Mouse (Mus musculus): Measurements from ENCODE around the gene Clpb. TPM values are rescaled to one million over a fixed set of nuclear protein-coding genes. Genes with fewer than 3 reads are reported as not detected.

The Clpb gene
- total RNA-seq, 1 experiment from 2014 or later, result 14.6 TPM

DNA sequence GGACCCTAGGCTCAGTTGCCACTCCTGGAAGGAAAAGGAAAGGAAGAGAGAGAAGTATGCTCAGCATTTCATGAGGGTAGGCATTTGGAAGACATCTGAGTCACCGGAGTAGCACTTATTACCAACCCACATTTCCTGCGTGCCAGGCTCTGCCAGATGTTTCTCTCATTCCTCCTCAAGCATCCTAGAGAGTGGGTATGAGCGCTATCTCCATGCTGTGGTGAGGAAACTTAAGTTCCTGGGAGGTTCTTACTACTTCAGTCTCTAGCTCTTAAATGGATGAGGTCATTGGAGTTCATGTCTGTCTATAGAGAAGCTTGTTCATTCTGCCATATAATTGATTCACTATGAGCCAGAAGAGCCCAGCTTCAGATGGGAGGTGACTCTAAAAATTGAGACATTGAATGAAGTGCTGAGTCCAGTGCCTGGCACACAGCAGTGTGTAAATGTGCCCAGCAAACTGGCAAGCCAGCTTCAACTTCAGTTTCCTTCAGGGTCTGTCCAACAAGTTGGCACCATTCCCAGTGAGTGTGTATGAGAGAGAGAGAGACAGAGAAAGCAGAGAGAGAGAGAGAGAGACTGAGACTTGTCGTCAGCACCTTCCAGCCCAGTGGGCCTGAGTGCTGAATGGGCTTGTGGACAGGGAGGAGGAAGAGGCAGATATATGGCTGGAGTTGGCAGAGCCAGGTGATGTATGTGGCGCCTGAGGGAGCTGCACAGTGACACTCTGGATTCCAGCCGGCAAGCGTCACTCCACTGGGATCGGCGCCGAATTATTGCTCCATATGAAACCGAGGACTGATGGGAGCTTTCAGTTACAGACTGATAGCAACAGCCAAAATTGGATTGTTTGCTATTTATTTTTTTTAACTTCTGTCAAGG, 98.7 kb downstream of the Clpb start:
- ATAC-seq (replicated peaks; ENCODE audit: insufficient number of reproducible peaks, low FRiP score, low TSS enrichment, poor library complexity, severe bottlenecking), result no peak

GRCm38 (mm10) chr7:101767335-101767907, 104.0 kb downstream of the Clpb start:
- ATAC-seq (replicated peaks; ENCODE audit: insufficient number of reproducible peaks, low FRiP score, low TSS enrichment, poor library complexity, severe bottlenecking), result no peak

DNA sequence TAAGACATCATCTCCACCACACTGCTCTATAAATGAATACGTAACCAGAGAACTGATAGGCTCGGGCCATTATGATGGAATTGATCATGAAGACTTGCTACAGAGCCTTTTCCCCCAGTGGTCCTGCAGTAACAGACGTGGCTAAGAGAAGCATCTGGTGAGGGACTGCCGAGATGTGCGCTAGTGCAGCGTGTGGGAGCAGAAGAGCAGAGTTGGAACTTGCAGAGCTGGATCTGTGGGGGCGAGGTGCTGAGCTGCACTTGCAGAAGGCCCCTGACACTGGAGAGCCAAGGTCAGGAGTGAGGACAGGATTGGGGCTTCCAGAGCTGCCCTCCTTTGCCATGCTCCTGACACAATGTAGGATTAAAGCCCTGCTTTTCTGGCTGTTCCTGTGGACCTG, 106.6 kb downstream of the Clpb start:
- ATAC-seq (replicated peaks; ENCODE audit: insufficient number of reproducible peaks, low FRiP score, low TSS enrichment, poor library complexity, severe bottlenecking), result no peak

DNA sequence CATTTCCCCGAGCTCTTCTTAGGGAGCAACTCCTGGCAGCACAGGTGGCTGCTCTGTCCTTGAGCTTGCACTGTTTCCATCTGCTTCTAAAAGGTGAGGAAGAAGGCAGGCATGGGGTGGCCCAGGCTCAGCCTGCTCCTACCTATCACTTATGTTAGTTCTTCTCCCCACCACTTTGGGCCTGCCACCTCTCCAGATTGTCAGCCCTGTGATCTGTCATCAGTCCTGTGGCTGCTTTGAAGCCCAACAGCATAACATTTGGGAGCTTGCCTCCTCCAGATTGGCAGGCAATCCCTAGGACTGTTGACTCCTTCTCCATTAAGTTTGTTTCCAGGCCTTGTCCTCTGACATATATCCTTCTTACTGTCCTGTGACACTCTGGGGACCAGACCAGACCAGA, 108.2 kb downstream of the Clpb start:
- no peak for ATAC-seq (replicated peaks; ENCODE audit: insufficient number of reproducible peaks, low FRiP score, low TSS enrichment, poor library complexity, severe bottlenecking)

GRCm38 (mm10) chr7:101772687-101773086, 109.3 kb downstream of the Clpb start:
- no peak for ATAC-seq (replicated peaks; ENCODE audit: insufficient number of reproducible peaks, low FRiP score, low TSS enrichment, poor library complexity, severe bottlenecking)

- ATAC-seq (replicated peaks; ENCODE audit: insufficient number of reproducible peaks, low FRiP score, low TSS enrichment, poor library complexity, severe bottlenecking), result no peak
Observed at GRCm38 (mm10) chr7:101777053-101777452, 113.6 kb downstream of the Clpb start.

GRCm38 (mm10) chr7:101817861-101818401, 154.5 kb downstream of the Clpb start, which contains the start of gene Phox2a:
Gene Phox2a, plus strand, starts transcription at chr7:101818313.
- ATAC-seq (replicated peaks; ENCODE audit: insufficient number of reproducible peaks, low FRiP score, low TSS enrichment, poor library complexity, severe bottlenecking), result no peak

GRCm38 (mm10) chr7:101820295-101821030, 157.0 kb downstream of the Clpb start:
- ATAC-seq (replicated peaks; ENCODE audit: insufficient number of reproducible peaks, low FRiP score, low TSS enrichment, poor library complexity, severe bottlenecking), result no peak

- ATAC-seq (replicated peaks; ENCODE audit: insufficient number of reproducible peaks, low FRiP score, low TSS enrichment, poor library complexity, severe bottlenecking), result no peak
Observed at GRCm38 (mm10) chr7:101821571-101822501, 158.4 kb downstream of the Clpb start.

- no peak for ATAC-seq (replicated peaks; ENCODE audit: insufficient number of reproducible peaks, low FRiP score, low TSS enrichment, poor library complexity, severe bottlenecking)
Observed at GRCm38 (mm10) chr7:101822836-101823757, 159.7 kb downstream of the Clpb start.

GRCm38 (mm10) chr7:101823758-101824630, 160.6 kb downstream of the Clpb start:
- no peak for ATAC-seq (replicated peaks; ENCODE audit: insufficient number of reproducible peaks, low FRiP score, low TSS enrichment, poor library complexity, severe bottlenecking)

DNA sequence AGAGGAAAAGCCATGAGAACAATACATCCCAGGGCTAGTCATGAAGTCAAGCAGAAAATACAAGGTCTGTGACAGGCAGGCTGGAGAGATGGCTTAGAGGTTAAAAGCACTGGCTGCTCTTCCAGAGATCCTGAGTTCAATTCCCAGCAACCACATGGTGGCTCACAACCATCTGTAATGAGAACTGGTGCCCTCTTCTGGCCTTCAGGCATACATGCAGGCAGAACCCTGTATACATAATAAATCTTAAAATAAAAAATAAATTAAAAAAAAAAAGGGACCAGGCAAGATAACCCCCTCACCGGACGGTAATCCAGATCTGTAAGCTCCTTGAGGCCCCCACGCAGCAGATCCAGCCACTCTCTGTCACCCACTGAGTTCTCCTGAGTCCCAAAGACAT, 166.9 kb downstream of the Clpb start:
- ATAC-seq (replicated peaks; ENCODE audit: insufficient number of reproducible peaks, low FRiP score, low TSS enrichment, poor library complexity, severe bottlenecking), result no peak

DNA sequence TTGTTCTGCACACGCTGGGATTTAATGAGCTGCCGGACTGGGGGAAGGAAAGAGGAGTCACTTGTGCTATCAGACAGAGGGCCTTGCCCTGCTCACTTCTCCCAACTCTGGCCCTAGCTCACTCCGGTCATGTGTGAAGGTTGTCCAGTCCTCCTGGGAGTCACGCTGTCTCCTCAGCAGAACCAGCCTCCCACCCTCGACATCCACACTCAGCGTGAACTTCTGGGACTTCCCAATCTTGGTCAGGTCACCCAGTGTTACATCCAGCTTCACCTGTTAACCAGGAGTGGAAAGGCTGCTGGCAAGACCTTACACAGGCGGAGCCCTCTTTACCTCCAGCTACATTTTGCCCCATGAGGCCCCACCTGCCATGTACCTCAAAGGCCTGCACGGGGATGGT, 168.0 kb downstream of the Clpb start:
- ATAC-seq (replicated peaks; ENCODE audit: insufficient number of reproducible peaks, low FRiP score, low TSS enrichment, poor library complexity, severe bottlenecking), result no peak

DNA sequence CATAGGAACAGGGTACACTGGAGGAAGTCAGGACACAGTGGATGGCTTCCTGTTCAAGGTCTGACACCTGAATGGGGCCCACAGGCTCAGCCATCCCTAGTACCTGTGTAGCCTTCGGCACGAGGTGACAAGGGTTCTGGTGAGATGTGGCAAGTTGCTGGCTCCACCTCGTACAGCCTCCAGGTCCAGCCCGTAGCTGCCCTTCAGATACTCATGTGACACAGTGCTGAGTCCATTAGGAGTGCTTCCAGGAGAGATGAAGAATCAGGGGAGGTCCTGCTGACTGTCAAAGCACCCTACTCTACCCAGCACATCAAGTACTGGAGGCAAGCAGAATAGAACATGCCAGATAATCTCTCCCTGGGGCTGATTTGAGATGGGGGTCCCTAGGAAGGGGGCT, 168.9 kb downstream of the Clpb start:
- no peak for ATAC-seq (replicated peaks; ENCODE audit: insufficient number of reproducible peaks, low FRiP score, low TSS enrichment, poor library complexity, severe bottlenecking)

DNA sequence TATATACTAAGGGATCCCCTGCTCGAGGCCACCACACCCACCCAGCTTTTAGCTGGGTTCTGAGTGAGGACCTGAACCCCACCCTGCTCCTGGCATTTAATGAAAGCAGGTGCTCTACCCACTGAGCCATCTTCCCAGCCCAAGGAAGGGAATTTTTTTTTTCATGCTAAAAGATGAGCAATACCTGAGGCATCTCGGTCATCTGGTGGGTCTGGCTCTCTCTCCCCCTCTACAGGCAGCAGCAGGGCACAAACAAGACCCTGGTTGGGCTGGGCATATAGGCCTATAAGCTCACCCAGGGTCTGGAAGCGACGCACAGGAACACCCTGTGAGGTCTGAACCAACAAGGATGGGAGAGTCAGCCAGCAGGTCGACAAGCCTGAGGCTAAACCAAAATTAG, 169.9 kb downstream of the Clpb start:
- ATAC-seq (replicated peaks; ENCODE audit: insufficient number of reproducible peaks, low FRiP score, low TSS enrichment, poor library complexity, severe bottlenecking), result no peak

GRCm38 (mm10) chr7:101833916-101834584, 170.6 kb downstream of the Clpb start:
- ATAC-seq (replicated peaks; ENCODE audit: insufficient number of reproducible peaks, low FRiP score, low TSS enrichment, poor library complexity, severe bottlenecking), result no peak

Data from monocyte, adult 5-6 weeks (primary cell).